Comparison of ENCODE assay signal across 7 mouse cellular contexts in genomic region chr7:119023394-119023921, GRCm38 (mm10). TPM values are rescaled to one million over a fixed set of nuclear protein-coding genes. Genes with fewer than 3 reads are reported as not detected.
A peak's percentile ranks its signal among the peaks of the same experiment; 100 is the strongest.
DNase-seq lines count a peak whose midpoint lies in the region; ATAC-seq lines count a peak whose summit lies in the region.

No protein-coding gene starts in this region.

- peak; percentile 7 for DNase-seq in CD4-positive helper T cell, adult 2 months (ENCODE audit: low read depth, low spot score)
- peak; percentile 29 for DNase-seq in Muller cell, postnatal 12 days (ENCODE audit: inconsistent ontology term)
- peak; percentile 40 for DNase-seq in cerebellum, adult 9-11 months
- DNase-seq in frontal cortex, postnatal 25 days (ENCODE audit: low spot score in 2 of 2) = peak; percentile 63 to 67
- peak; percentile 68 for DNase-seq in kidney, postnatal 14 days
- DNase-seq in liver, embryonic 13.5 days = peak; percentile 43
- peak; percentile 78 for DNase-seq in retina, postnatal 1 day

- H3K4me1 ChIP-seq in liver, embryonic 13.5 days (replicated peaks) = no peaks in the 10 kb centered on the region

- H3K36me3 ChIP-seq in liver, embryonic 13.5 days = no peaks in the 10 kb centered on the region

- H3K27ac ChIP-seq in liver, embryonic 13.5 days = no peak overlapping the region

- 21% methylated on average over 17 of the region's 17 CpGs for WGBS in liver, embryonic 13.5 days (ENCODE audit: insufficient replicate concordance)

- H3K4me3 ChIP-seq in liver, embryonic 13.5 days (replicated peaks) = no peak overlapping the region

- no peaks in the 10 kb centered on the region for H3K9me3 ChIP-seq in liver, embryonic 13.5 days (replicated peaks)

- no peak overlapping the region for H3K9ac ChIP-seq in liver, embryonic 13.5 days

- H3K27me3 ChIP-seq in liver, embryonic 13.5 days = no peaks in the 10 kb centered on the region

- H3K4me2 ChIP-seq in liver, embryonic 13.5 days = no peak overlapping the region

- no peak for ATAC-seq in liver, embryonic 13.5 days (ENCODE audit: low read depth)

RNA-seq across cellular contexts. Expression of gene Gprc5b, which starts 28.4 kb away (rescaled TPM):
- 0.20 and 0.37 TPM in 2 replicates for polyA plus RNA-seq in liver, embryonic 13.5 days (2015; fragmentation: Nextera tagmentation; extraction: Ambion mirVana)

Comparison
In these comparisons a context has a peak if more than half of its experiments do, and no peak if none do; other contexts are left out.
1. DNase-seq: peak in every context shown above with its lines; median percentile 78 in retina, postnatal 1 day; 68 in kidney, postnatal 14 days; 65 in frontal cortex, postnatal 25 days; 43 in liver, embryonic 13.5 days; 40 in cerebellum, adult 9-11 months; 29 in Muller cell, postnatal 12 days; 7 in CD4-positive helper T cell, adult 2 months.